Mouse (Mus musculus) liver, embryonic 12.5 days (tissue): Measurements from ENCODE around the gene Syn3. TPM values are rescaled to one million over a fixed set of nuclear protein-coding genes. Genes with fewer than 3 reads are reported as not detected.

Experiments used
- ATAC-seq: fragments of 200-750 bp; cut with Nextera tagmentation; 2 replicates; pipeline ENCODE4 v1.8.0; 2017; ENCODE audit warnings: moderate number of reproducible peaks, mild to moderate bottlenecking, moderate library complexity
- H3K27ac ChIP-seq: fragments of 300-500 bp; sonication (generic); 2 replicates; pipeline ENCODE4 v1.5.1; 2016; ENCODE audit warnings: mild to moderate bottlenecking
- H3K27me3 ChIP-seq: fragments of 300-500 bp; sonication (generic); replicated peaks from 2 replicates; pipeline ENCODE4 v1.6.1; 2016; ENCODE audit warnings: mild to moderate bottlenecking, moderate library complexity
- H3K36me3 ChIP-seq: fragments of 300-500 bp; sonication (generic); 2 replicates; pipeline ENCODE4 v1.6.1; 2016; ENCODE audit warnings: mild to moderate bottlenecking, moderate library complexity
- H3K4me1 ChIP-seq: fragments of 300-500 bp; sonication (generic); 2 replicates; pipeline ENCODE4 v1.6.1; 2016
- H3K4me2 ChIP-seq: fragments of 300-500 bp; sonication (generic); 2 replicates; pipeline ENCODE4 v1.6.1; 2016; ENCODE audit warnings: mild to moderate bottlenecking, moderate library complexity
- H3K4me3 ChIP-seq: fragments of 300-500 bp; sonication (generic); 2 replicates; pipeline ENCODE4 v1.5.1; 2016; ENCODE audit warnings: mild to moderate bottlenecking, moderate library complexity
- H3K9ac ChIP-seq: fragments of 300-500 bp; sonication (generic); 2 replicates; pipeline ENCODE4 v1.6.1; 2016; ENCODE audit warnings: mild to moderate bottlenecking, moderate library complexity
- H3K9me3 ChIP-seq: fragments of 300-500 bp; sonication (generic); replicated peaks from 2 replicates; pipeline ENCODE4 v1.6.1; 2016; ENCODE audit warnings: mild to moderate bottlenecking, moderate library complexity
- WGBS: fragments of 180-500 bp; shearing (Covaris S2); methylation state at CpG from one replicate; pipeline ENCODE4 v1.1.7; 2016; ENCODE audit not compliant: insufficient replicate concordance; 5-methylcytosine and 5-hydroxymethylcytosine counted together
- polyA plus RNA-seq: library from polyadenylated mRNA; unstranded; fragments of >200 nt; fragmentation: Nextera tagmentation; extraction: Ambion mirVana; gene quantifications from 2 replicates; pipeline ENCODE4 v1.2.1, GENCODE M21; 2016

Syn3 gene
- polyA plus RNA-seq, 1 experiment from 2014 or later = 0.57 TPM

DNA sequence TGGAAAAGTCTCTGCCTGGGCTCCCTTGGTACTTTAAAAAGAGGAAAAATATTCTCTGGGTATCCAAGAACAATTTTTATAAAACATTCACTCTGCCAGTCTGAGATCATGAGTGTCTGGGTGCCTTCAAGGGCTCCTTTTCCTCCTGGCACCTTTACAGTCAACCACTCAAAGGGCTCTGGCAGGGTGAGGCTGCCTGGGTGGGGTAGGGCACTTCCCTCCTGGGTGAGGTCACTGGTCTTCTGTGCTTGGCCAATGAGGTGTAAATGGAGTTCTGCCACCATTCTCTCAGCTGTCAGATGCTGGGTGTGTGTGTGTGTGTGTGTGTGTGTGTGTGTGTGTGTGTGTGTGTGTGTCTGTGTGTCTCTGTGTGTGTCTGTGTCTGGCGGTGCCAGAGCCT lies 39.1 kb downstream of the Syn3 start:
- H3K9me3 ChIP-seq = no peaks in the 10 kb centered on the region
- no peak overlapping the region for H3K27ac ChIP-seq
- no peak overlapping the region for H3K9ac ChIP-seq
- H3K4me2 ChIP-seq = no peak overlapping the region
- WGBS = 50% methylated on average over 1 of the region's 1 CpGs
- no peak for ATAC-seq
- H3K4me3 ChIP-seq = no peak overlapping the region
- no peaks in the 10 kb centered on the region for H3K27me3 ChIP-seq
- H3K4me1 ChIP-seq = no peaks in the 10 kb centered on the region
- no peaks in the 10 kb centered on the region for H3K36me3 ChIP-seq

DNA sequence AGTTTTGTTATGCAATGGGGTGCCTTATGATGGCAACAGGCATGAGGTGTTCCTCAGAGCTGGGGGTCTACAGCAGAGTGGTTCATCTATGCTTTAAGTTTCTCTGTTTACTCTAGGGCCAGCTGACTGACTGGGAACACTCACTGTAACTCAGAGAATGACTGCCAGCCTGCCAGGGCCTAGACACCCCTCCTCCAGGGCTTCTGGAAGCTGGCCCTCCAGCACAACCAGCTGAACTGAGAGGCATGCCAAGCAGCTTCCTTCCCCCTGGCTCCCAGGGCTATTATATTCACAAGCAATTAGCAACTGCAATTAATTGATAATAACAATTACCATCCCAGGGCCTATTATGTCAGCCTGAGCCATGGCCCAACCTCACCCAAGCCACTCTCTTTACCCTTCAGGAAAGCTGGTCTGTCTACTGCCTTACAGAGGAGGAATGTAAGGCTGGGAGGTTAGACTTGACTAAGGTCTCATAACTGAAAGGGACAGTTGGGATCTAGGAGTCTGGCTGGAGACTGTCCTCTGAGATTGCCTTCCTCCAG lies 41.0 kb downstream of the Syn3 start:
- Histone ChIP-seq H3K4me2 (no peak overlapping the region), H3K4me1 (no peaks in the 10 kb centered on the region), H3K27me3 (no peaks in the 10 kb centered on the region), H3K27ac (no peak overlapping the region), H3K9ac (no peak overlapping the region), H3K36me3 (no peaks in the 10 kb centered on the region), H3K9me3 (no peaks in the 10 kb centered on the region), H3K4me3 (no peak overlapping the region)
- no peak for ATAC-seq

DNA sequence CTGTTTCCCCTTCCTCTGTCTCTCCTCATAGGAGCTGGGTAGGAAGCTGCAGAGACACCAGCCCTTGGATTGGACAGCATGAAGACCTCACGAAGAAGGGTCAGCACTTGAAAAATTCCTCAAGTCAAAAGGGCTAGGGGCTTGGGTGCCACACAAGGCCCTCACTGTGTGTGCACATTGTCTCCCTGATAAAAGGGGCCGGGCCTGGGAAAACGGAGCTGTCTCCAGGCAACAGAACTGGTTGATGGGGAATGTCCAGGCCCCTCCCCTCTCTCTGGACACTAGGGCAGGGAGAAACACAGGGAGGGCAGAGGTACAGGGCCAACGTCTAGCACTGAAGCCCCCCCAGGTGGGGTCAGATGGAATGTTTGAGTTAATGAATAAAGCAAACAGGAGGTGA lies 41.5 kb downstream of the Syn3 start:
- Histone ChIP-seq H3K4me1 (no peaks in the 10 kb centered on the region), H3K36me3 (no peaks in the 10 kb centered on the region), H3K9ac (no peak overlapping the region), H3K27me3 (no peaks in the 10 kb centered on the region), H3K9me3 (no peaks in the 10 kb centered on the region), H3K4me3 (no peak overlapping the region), H3K27ac (no peak overlapping the region), H3K4me2 (no peak overlapping the region)
- WGBS = 38% methylated on average over 4 of the region's 4 CpGs
- no peak for ATAC-seq

DNA sequence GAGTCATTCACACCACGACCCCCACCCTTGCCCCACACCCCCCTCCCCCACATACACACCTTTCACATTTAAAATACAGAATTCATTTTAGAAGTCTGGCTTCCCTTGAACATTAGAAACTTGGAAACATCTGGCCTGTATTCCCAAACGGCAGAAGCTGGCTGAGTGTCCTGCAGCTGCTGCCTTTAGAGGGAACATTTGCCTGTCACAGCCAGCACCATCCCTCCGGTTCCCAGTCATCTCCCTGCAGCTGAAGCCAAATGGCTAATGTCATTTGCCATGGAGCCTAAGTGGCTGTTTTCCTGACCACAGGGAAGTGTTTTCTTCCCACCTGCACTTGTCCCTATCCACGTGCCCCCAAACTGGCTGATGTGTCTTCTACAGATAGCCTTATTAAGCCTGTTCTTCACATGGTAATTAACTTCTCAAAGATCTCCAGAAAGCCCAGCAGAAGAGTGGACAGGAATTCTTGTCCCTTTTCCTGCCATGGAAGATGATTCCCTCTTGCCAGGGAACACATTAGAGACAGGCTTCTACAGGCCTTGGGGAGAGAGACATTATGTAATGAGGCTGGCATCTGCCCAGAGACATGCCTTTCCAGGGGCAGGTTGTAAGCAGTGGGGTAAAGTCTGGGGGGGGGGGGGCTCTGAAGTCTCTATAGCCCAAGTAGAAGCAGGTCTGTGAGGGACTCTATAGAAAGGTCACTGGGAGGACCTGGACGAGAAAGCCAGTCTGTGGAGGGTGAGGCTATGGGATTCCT lies 43.2 kb downstream of the Syn3 start:
- WGBS = 43% methylated on average over 5 of the region's 5 CpGs
- H3K9ac ChIP-seq = no peak overlapping the region
- no peaks in the 10 kb centered on the region for H3K9me3 ChIP-seq
- H3K4me2 ChIP-seq = no peak overlapping the region
- H3K4me3 ChIP-seq = no peak overlapping the region
- ATAC-seq = no peak
- H3K4me1 ChIP-seq = no peaks in the 10 kb centered on the region
- peaks cover 3% of the 10 kb centered on the region; the same call in 1 of the 2 replicates for H3K27me3 ChIP-seq
- H3K27ac ChIP-seq = no peak overlapping the region
- H3K36me3 ChIP-seq = no peaks in the 10 kb centered on the region

DNA sequence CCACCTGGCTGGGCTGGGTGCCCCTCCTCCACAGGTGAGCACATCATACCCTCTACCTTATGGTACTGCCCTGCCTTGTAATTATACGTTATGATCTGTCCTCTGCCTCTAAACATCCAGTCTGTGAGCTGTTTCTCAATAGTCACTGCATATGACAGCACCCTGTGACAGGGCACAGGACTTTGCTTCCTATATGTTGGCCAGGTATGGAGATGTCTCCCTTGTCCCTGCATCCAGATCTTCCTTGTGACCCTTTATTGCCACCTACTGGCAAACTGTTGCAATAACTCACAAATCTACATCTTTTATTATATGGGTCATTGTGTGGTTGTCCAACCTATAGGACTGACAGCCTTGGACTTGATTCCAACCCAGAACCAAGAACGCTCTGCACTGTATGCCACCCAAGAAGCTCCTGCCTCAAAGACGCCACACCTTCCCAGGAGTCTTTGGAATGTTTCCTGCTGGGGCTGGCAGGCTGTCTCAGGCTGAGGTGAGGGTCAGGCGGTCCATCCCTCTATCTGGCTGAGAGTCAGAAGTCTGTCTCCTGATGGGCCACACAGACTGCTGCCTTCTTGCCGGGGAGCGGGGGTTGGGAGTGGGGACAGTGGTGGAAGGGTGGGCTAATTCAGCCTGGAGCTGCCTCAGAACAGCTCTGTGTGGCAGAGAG lies 46.2 kb downstream of the Syn3 start:
- H3K9me3 ChIP-seq = no peaks in the 10 kb centered on the region
- H3K9ac ChIP-seq = no peak overlapping the region
- no peaks in the 10 kb centered on the region for H3K4me1 ChIP-seq
- H3K27ac ChIP-seq = no peak overlapping the region
- no peak overlapping the region for H3K4me3 ChIP-seq
- no peak overlapping the region for H3K4me2 ChIP-seq
- H3K27me3 ChIP-seq = peaks cover 3% of the 10 kb centered on the region; the same call in 1 of the 2 replicates
- peak; percentile 27; the same call in 1 of the 2 replicates for ATAC-seq
- 28% methylated on average over 6 of the region's 6 CpGs for WGBS
- no peaks in the 10 kb centered on the region for H3K36me3 ChIP-seq

DNA sequence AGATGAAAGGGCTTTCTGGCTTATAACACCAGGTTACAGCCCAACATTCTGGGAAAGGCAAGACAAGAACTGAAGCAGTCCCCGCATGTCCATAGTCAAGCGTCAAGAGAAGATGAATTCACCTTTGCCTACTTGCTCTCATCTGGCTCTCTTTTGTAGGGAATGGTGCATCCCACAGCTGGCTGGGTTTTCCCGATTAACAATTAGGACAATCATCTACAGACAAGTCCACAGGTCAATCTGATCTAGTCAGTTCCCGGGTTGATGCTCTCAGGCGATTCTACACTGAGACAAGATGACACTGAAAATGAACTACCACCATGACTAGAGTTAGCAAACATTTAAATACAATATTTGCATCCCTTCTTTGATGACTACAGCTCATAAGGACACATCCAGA lies 47.4 kb downstream of the Syn3 start:
- Histone ChIP-seq H3K9ac (no peak overlapping the region), H3K4me3 (no peak overlapping the region), H3K27ac (no peak overlapping the region), H3K9me3 (no peaks in the 10 kb centered on the region), H3K4me1 (no peaks in the 10 kb centered on the region), H3K4me2 (no peak overlapping the region), H3K27me3 (peaks cover 3% of the 10 kb centered on the region; the same call in 1 of the 2 replicates), H3K36me3 (no peaks in the 10 kb centered on the region)
- ATAC-seq = no peak
- WGBS = 74% methylated on average over 5 of the region's 5 CpGs

DNA sequence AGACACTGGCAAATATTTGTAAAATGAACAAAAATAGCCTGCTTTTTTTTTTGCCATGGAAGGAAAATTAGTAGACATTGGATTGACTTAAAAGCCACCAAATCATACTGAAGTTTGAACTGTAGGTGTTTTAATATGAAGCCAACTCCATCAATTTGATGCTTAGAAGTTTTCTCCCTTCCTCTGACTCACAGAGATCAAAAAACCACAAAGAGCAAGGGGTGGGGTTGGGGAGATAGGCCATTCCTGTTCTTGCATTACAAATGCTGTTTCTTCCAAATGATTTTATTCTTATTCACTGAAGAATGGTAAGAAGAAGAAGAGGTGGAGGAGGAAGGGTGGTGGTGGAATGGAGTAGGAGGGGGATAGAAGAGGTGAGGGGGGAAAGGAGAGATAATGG lies 52.0 kb downstream of the Syn3 start:
- no peaks in the 10 kb centered on the region; the same call in 1 of the 2 replicates for H3K27me3 ChIP-seq
- no peaks in the 10 kb centered on the region for H3K9me3 ChIP-seq
- ATAC-seq = no peak
- no peak overlapping the region for H3K4me3 ChIP-seq
- H3K27ac ChIP-seq = no peak overlapping the region
- no peak overlapping the region for H3K4me2 ChIP-seq
- no peak overlapping the region for H3K9ac ChIP-seq
- H3K36me3 ChIP-seq = no peaks in the 10 kb centered on the region
- no peaks in the 10 kb centered on the region for H3K4me1 ChIP-seq

DNA sequence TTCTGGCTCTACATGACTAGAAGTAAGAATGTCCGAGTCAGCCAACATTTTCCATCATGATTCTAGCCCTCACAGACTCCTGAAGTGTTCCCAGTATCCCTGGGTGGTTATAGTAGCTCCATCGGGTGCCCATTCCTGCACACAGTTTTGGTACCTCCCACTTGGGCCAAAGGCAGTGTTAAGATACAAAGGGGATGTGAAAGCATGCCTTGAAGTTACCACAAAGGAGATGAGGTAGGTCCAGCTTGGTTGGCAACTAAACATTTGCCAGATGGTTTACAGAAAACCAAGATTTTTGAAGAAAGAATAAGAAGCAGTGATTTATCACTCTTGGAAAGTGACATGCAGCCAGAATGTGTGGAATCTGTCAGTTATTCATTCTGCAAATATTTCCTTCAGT lies 53.5 kb downstream of the Syn3 start:
- no peaks in the 10 kb centered on the region for H3K4me1 ChIP-seq
- H3K4me2 ChIP-seq = no peak overlapping the region
- H3K9ac ChIP-seq = no peak overlapping the region
- no peaks in the 10 kb centered on the region; the same call in 1 of the 2 replicates for H3K27me3 ChIP-seq
- no peak overlapping the region for H3K4me3 ChIP-seq
- no peak overlapping the region for H3K27ac ChIP-seq
- ATAC-seq = no peak
- WGBS = 50% methylated on average over 2 of the region's 2 CpGs
- H3K36me3 ChIP-seq = no peaks in the 10 kb centered on the region
- H3K9me3 ChIP-seq = no peaks in the 10 kb centered on the region

DNA sequence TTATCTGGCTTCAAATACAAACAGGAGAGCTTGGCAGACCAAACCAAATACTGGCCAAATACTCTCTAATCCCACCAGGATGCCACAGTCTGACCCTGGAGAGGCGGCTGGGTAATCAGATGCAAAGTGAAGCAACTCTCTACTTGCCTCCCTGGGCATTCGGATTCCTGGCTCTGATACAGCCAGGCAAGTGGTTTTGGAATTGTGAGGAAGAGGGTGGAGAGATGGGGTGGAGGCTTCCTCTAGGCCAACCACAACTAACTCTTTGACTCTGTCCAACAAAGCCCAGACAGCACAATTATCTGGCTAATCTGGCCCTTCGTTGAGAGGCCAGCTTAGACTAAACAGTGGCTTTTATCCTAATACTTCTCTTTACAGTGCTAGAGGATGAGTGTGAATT lies 54.0 kb downstream of the Syn3 start:
- Histone ChIP-seq H3K4me1 (no peaks in the 10 kb centered on the region), H3K36me3 (no peaks in the 10 kb centered on the region), H3K4me3 (no peak overlapping the region), H3K27ac (no peak overlapping the region), H3K27me3 (no peaks in the 10 kb centered on the region; the same call in 1 of the 2 replicates), H3K9me3 (no peaks in the 10 kb centered on the region), H3K4me2 (no peak overlapping the region), H3K9ac (no peak overlapping the region)
- ATAC-seq = no peak
- 52% methylated on average over 3 of the region's 3 CpGs for WGBS

DNA sequence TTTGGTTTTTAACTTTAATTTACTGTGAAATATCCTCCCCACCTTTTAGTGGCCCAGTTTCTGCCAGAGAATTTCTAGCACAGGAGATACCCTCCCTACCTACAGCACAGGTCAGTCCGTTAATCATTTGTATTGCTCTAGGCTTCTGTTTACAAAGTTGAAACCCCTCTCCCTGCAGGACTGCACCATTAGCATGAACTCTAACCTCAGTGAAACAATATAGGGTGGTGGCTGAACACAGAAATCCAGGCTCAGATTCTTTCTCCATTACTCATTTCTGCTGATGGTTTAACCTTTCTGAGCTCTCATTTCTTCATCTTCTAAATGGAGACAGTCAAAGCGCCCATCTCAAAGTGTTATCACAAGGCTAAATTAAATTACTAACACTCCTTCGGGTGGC lies 56.9 kb downstream of the Syn3 start:
- ATAC-seq = no peak
- Histone ChIP-seq H3K9ac (no peak overlapping the region), H3K4me3 (no peak overlapping the region), H3K9me3 (no peaks in the 10 kb centered on the region), H3K27ac (no peak overlapping the region), H3K4me2 (no peak overlapping the region), H3K36me3 (no peaks in the 10 kb centered on the region), H3K4me1 (no peaks in the 10 kb centered on the region), H3K27me3 (no peaks in the 10 kb centered on the region; the same call in 1 of the 2 replicates)
- WGBS = 45% methylated on average over 3 of the region's 3 CpGs

DNA sequence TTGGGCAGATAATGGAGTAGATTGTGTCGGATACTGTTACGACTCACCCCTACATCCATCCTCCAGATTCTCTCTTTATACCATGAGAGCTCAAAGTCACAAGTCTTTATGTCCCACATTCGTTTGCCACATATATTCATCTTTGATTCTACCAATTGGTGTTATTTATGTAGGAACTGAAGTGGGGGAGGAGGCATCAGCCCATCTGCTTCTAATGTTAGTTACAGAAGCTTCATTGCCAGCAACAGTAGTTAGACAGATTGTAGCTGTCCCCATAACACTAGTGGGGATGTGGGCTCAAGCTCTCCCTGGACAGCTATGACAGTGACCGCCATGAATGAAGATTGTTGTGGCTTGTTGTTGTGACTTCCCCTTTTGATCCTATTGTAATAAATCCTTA lies 59.1 kb downstream of the Syn3 start:
- Histone ChIP-seq H3K27ac (no peak overlapping the region), H3K36me3 (no peaks in the 10 kb centered on the region), H3K9me3 (no peaks in the 10 kb centered on the region), H3K27me3 (no peaks in the 10 kb centered on the region), H3K9ac (no peak overlapping the region), H3K4me2 (no peak overlapping the region), H3K4me3 (no peak overlapping the region), H3K4me1 (no peaks in the 10 kb centered on the region)
- WGBS = 66% methylated on average over 4 of the region's 4 CpGs
- no peak for ATAC-seq

DNA sequence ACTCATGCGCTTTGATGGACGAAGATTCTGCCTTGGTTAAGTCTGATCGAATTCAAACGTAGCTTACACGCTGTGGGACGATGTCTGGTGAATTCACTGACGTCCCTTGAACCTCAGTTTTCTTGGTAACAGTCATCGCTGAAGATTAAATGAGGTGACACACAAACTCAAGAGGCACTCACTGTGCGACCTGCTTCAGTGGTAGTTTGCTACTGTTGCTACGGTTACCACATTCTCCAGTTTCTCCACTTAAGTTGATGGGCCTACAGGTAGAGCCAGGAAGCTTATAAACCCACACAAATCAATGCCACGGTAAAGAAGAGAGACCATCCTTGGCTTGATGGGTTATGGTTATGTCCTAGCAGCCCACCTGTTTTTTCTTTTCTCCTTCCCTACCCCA lies 61.4 kb downstream of the Syn3 start:
- Histone ChIP-seq H3K4me3 (no peak overlapping the region), H3K27ac (no peak overlapping the region), H3K36me3 (no peaks in the 10 kb centered on the region), H3K27me3 (no peaks in the 10 kb centered on the region), H3K9me3 (no peaks in the 10 kb centered on the region), H3K4me2 (no peak overlapping the region), H3K4me1 (no peaks in the 10 kb centered on the region), H3K9ac (no peak overlapping the region)
- 70% methylated on average over 11 of the region's 11 CpGs for WGBS
- no peak for ATAC-seq
